Mouse (Mus musculus) midbrain, embryonic 12.5 days (tissue): Measurements from ENCODE around the gene Dcaf6. TPM values are rescaled to one million over a fixed set of nuclear protein-coding genes. Genes with fewer than 3 reads are reported as not detected.

Experiments used
- ATAC-seq: fragments of 200-750 bp; cut with Nextera tagmentation; 2 replicates; pipeline ENCODE4 v1.8.0; 2017; ENCODE audit warnings: low read depth, moderate TSS enrichment, moderate library complexity; ENCODE audit not compliant: low FRiP score
- H3K27ac ChIP-seq: fragments of 300-500 bp; sonication (generic); replicated peaks from 2 replicates; pipeline ENCODE4 v1.5.1; 2016; ENCODE audit warnings: mild to moderate bottlenecking
- H3K27me3 ChIP-seq: fragments of 300-500 bp; sonication (generic); 2 replicates; pipeline ENCODE4 v1.6.1; 2016; ENCODE audit warnings: mild to moderate bottlenecking
- H3K36me3 ChIP-seq: fragments of 300-500 bp; sonication (generic); 2 replicates; pipeline ENCODE4 v1.6.1; 2016
- H3K4me1 ChIP-seq: fragments of 300-500 bp; sonication (generic); 2 replicates; pipeline ENCODE4 v1.6.1; 2016
- H3K4me2 ChIP-seq: fragments of 300-500 bp; sonication (generic); replicated peaks from 2 replicates; pipeline ENCODE4 v1.6.1; 2016; ENCODE audit warnings: mild to moderate bottlenecking, moderate library complexity
- H3K4me3 ChIP-seq: fragments of 300-500 bp; sonication (generic); 2 replicates; pipeline ENCODE4 v1.5.1; 2016; ENCODE audit warnings: mild to moderate bottlenecking
- H3K9ac ChIP-seq: fragments of 300-500 bp; sonication (generic); replicated peaks from 2 replicates; pipeline ENCODE4 v1.6.1; 2016; ENCODE audit warnings: mild to moderate bottlenecking, moderate library complexity
- H3K9me3 ChIP-seq: fragments of 300-500 bp; sonication (generic); 2 replicates; pipeline ENCODE4 v1.6.1; 2016; ENCODE audit warnings: mild to moderate bottlenecking
- WGBS: fragments of 180-500 bp; shearing (Covaris S2); methylation state at CpG from one replicate; pipeline ENCODE4 v1.1.7; 2016; 5-methylcytosine and 5-hydroxymethylcytosine counted together
- polyA plus RNA-seq: library from polyadenylated mRNA; unstranded; fragments of >200 nt; fragmentation: Nextera tagmentation; extraction: Ambion mirVana; gene quantifications from 2 replicates; pipeline ENCODE4 v1.2.1, GENCODE M21; 2016

Gene Dcaf6
- polyA plus RNA-seq, 1 experiment from 2014 or later, result 10.6 TPM

DNA sequence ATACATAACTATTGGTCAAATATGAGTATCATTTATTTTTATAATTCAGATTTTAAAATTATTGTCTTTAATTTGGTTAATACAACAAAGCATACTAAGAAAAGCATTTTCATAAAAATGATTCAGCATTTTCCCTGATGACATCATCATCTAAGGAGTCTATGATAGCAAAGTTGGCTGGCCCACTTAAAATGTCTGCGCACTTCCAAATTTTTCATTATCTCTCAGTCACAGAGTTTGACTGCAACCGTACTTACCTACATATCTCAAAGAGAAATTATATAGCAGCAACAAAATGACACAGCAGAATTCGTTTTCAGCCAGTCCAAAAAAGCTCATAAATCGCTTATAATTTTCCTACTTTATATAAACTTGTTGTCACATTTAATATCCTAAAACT is 64.3 kb downstream of the Dcaf6 start:
- Histone ChIP-seq H3K4me2 (no peak overlapping the region), H3K27ac (no peak overlapping the region), H3K4me1 (no peaks in the 10 kb centered on the region), H3K27me3 (no peaks in the 10 kb centered on the region), H3K9ac (no peak overlapping the region), H3K36me3 (no peaks in the 10 kb centered on the region), H3K4me3 (no peak overlapping the region), H3K9me3 (no peaks in the 10 kb centered on the region)
- WGBS, result 95% methylated on average over 4 of the region's 4 CpGs
- no peak for ATAC-seq

- Histone ChIP-seq H3K4me3 (no peak overlapping the region), H3K4me1 (no peaks in the 10 kb centered on the region), H3K9me3 (no peaks in the 10 kb centered on the region), H3K36me3 (no peaks in the 10 kb centered on the region), H3K27me3 (no peaks in the 10 kb centered on the region), H3K9ac (no peak overlapping the region), H3K27ac (no peak overlapping the region), H3K4me2 (no peak overlapping the region)
- WGBS, result 71% methylated on average over 3 of the region's 3 CpGs
- no peak for ATAC-seq
Observed at GRCm38 (mm10) chr1:165394836-165395235, 65.4 kb downstream of the Dcaf6 start.

DNA sequence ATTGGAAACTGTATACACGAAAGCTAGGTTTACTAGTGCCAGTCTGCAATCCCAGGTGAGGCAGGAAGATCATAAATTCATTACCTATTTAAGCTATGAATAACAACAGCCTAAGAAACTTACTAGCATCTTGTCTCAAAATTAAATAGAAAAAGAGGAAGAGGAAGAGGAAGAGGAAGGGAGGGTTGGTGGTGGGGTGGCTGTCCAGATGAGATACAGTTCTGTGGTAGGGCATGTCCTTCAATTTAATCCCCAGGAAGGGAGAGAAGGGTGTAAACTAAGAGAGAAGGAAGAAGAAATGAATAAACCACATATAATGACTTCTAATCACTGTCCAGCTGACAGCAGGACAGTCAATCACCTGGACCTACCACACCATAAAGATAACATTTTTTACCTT is 67.2 kb downstream of the Dcaf6 start:
- no peak for ATAC-seq
- WGBS, result 78% methylated on average over 1 of the region's 1 CpGs
- H3K4me2 ChIP-seq, result no peak overlapping the region

GRCm38 (mm10) chr1:165388716-165389115 is 71.6 kb downstream of the Dcaf6 start:
- 79% methylated on average over 5 of the region's 5 CpGs for WGBS

More for the DNA sequence above, 67.2 kb downstream of the Dcaf6 start:
- Histone ChIP-seq H3K4me1 (no peaks in the 10 kb centered on the region), H3K9me3 (no peaks in the 10 kb centered on the region), H3K27ac (no peak overlapping the region), H3K36me3 (no peaks in the 10 kb centered on the region), H3K9ac (no peak overlapping the region), H3K27me3 (no peaks in the 10 kb centered on the region), H3K4me3 (no peak overlapping the region)

DNA sequence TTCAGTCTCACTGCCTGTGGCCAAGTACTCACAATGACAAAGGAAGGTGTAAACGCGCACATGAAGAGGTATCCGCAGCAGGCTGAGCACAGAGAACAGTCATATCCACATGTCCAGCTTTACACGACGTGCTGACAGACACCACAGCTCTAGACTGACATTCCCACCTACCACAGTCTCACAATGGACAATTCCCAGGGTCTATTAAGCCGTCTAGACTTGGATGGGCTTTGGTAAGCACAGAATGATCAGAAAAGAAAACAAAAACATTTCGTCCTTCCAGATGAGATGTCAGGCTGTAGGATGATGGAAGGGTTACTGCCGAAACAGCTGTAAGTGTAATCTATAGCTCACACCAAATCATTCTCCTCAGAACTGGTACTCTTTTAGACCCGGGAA is 73.8 kb downstream of the Dcaf6 start:
- Histone ChIP-seq H3K9ac (no peak overlapping the region), H3K27ac (no peak overlapping the region), H3K4me2 (no peak overlapping the region), H3K36me3 (no peaks in the 10 kb centered on the region), H3K4me3 (no peak overlapping the region), H3K4me1 (no peaks in the 10 kb centered on the region), H3K27me3 (no peaks in the 10 kb centered on the region), H3K9me3 (no peaks in the 10 kb centered on the region)
- WGBS, result 86% methylated on average over 9 of the region's 9 CpGs
- no peak for ATAC-seq

More at GRCm38 (mm10) chr1:165388716-165389115, 71.6 kb downstream of the Dcaf6 start:
- H3K4me1 ChIP-seq, result no peaks in the 10 kb centered on the region
- no peak overlapping the region for H3K4me2 ChIP-seq
- no peaks in the 10 kb centered on the region for H3K27me3 ChIP-seq
- H3K27ac ChIP-seq, result no peak overlapping the region
- no peak for ATAC-seq
- H3K9me3 ChIP-seq, result no peaks in the 10 kb centered on the region
- no peak overlapping the region for H3K9ac ChIP-seq
- no peak overlapping the region for H3K4me3 ChIP-seq
- no peaks in the 10 kb centered on the region for H3K36me3 ChIP-seq

GRCm38 (mm10) chr1:165385810-165386524 is 74.3 kb downstream of the Dcaf6 start:
- Histone ChIP-seq H3K9me3 (no peaks in the 10 kb centered on the region), H3K27me3 (no peaks in the 10 kb centered on the region), H3K9ac (no peak overlapping the region), H3K4me2 (no peak overlapping the region), H3K4me3 (no peak overlapping the region), H3K27ac (no peak overlapping the region), H3K4me1 (no peaks in the 10 kb centered on the region), H3K36me3 (no peaks in the 10 kb centered on the region)
- 92% methylated on average over 14 of the region's 14 CpGs for WGBS
- no peak for ATAC-seq

DNA sequence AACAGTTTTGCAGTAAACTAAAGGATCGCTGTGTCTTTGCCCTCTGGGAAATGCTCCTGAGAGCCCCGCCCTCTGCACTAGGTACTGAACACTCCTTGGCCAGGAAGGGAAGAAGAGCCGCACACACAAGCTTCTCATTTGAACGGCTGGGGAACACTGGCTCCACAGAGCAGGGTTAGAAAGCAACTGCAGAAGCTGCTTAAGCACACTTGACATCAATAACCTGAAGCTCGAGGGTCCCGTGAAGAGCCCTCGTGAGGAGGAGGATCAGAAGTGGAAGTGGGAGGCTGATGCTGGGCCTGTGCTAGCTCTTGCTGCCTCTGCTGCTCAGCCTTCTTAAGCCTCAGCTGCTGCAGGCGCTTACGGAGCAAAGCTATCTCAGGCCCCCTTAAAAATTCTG is 86.4 kb downstream of the Dcaf6 start:
- H3K9ac ChIP-seq, result no peak overlapping the region
- no peak overlapping the region for H3K27ac ChIP-seq
- 0 out of 2 replicates have a peak, but pooled peaks have one; percentile 30 for ATAC-seq
- H3K4me1 ChIP-seq, result no peaks in the 10 kb centered on the region
- no peak overlapping the region for H3K4me3 ChIP-seq
- WGBS, result 66% methylated on average over 9 of the region's 9 CpGs
- no peaks in the 10 kb centered on the region for H3K9me3 ChIP-seq
- no peak overlapping the region for H3K4me2 ChIP-seq
- no peaks in the 10 kb centered on the region for H3K36me3 ChIP-seq
- no peaks in the 10 kb centered on the region for H3K27me3 ChIP-seq

DNA sequence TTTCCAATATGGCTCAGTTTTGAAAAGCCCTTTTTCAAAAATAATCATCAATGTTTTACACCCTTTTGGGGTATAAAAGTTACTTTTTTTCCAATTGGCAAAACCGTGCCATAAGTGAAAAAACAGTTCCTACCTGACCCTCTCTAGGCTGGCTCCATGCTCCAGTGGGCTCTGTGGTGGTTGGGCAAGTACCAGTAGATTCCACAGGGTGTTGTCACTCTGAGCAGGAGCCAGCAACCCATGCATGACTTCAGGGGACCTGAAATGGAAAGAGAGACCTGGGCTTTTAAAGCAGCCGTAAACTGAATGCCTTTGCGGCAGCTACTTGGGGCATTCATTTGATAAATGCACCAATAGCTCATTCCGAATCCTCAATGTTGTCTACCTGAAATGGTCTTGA is 89.3 kb downstream of the Dcaf6 start:
- ATAC-seq, result no peak
- H3K9me3 ChIP-seq, result no peaks in the 10 kb centered on the region
- no peak overlapping the region for H3K4me2 ChIP-seq
- H3K9ac ChIP-seq, result no peak overlapping the region
- no peak overlapping the region for H3K27ac ChIP-seq
- no peaks in the 10 kb centered on the region for H3K4me1 ChIP-seq
- WGBS, result 92% methylated on average over 4 of the region's 4 CpGs
- no peaks in the 10 kb centered on the region for H3K27me3 ChIP-seq
- no peak overlapping the region for H3K4me3 ChIP-seq
- H3K36me3 ChIP-seq, result no peaks in the 10 kb centered on the region

DNA sequence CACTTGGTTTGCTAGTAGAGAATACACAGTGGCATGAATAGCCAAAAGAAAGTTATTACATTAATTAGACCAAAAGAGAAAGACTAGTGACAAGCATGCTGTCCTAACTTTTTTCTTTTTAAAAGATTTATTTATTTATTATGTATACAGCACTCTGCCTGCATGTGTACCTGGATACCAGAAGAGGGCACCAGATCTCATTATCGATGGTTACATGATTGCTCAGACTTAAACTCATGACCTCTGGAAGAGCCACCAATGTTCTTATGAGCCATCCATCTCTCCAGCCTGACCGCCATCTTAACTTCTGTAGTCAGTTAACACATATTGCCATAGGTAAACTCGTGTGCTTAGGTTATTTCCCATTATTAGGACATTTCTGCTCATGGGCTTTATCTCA is 95.2 kb downstream of the Dcaf6 start:
- no peaks in the 10 kb centered on the region for H3K36me3 ChIP-seq
- no peak overlapping the region for H3K4me3 ChIP-seq
- H3K27ac ChIP-seq, result no peak overlapping the region
- no peak for ATAC-seq
- no peak overlapping the region for H3K9ac ChIP-seq
- H3K4me2 ChIP-seq, result no peak overlapping the region
- H3K27me3 ChIP-seq, result no peaks in the 10 kb centered on the region
- no peaks in the 10 kb centered on the region for H3K4me1 ChIP-seq
- WGBS, result 89% methylated on average over 3 of the region's 3 CpGs
- H3K9me3 ChIP-seq, result no peaks in the 10 kb centered on the region

DNA sequence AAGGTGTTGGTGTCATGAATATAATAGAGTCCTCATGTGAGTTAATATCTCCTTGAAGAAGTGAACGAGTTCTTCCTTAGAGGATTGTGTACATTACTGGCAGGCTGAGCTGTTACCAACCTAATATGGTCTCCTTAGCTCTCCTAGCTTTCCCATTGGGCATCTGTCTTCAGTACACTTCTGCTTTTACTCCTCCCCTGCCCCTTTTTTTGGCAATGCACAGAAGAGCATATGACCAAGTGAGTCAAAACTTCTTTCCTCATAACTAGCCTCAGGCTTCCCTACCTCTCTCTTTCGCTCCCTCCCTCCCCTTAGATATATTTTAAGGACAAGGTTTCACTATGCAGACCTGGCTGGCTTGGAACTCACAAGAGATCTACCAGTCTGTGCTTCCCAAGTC is 97.0 kb downstream of the Dcaf6 start:
- Histone ChIP-seq H3K27me3 (no peaks in the 10 kb centered on the region), H3K9ac (no peak overlapping the region)
- WGBS, result 92% methylated on average over 2 of the region's 2 CpGs

GRCm38 (mm10) chr1:165356347-165356746 is 103.9 kb downstream of the Dcaf6 start:
- no peaks in the 10 kb centered on the region for H3K27me3 ChIP-seq
- no peaks in the 10 kb centered on the region for H3K4me1 ChIP-seq
- H3K36me3 ChIP-seq, result no peaks in the 10 kb centered on the region
- 76% methylated on average over 2 of the region's 2 CpGs for WGBS
- H3K4me2 ChIP-seq, result no peak overlapping the region
- no peak overlapping the region for H3K27ac ChIP-seq
- ATAC-seq, result no peak
- H3K9me3 ChIP-seq, result no peaks in the 10 kb centered on the region
- no peak overlapping the region for H3K4me3 ChIP-seq
- H3K9ac ChIP-seq, result no peak overlapping the region

More for the DNA sequence above, 97.0 kb downstream of the Dcaf6 start:
- no peaks in the 10 kb centered on the region for H3K4me1 ChIP-seq
- no peaks in the 10 kb centered on the region for H3K9me3 ChIP-seq
- no peak for ATAC-seq
- H3K27ac ChIP-seq, result no peak overlapping the region
- H3K4me3 ChIP-seq, result no peak overlapping the region
- no peak overlapping the region for H3K4me2 ChIP-seq
- H3K36me3 ChIP-seq, result no peaks in the 10 kb centered on the region

- Histone ChIP-seq H3K9ac (no peak overlapping the region), H3K27me3 (no peaks in the 10 kb centered on the region), H3K27ac (no peak overlapping the region), H3K36me3 (peaks cover 11% of the 10 kb centered on the region), H3K4me1 (no peaks in the 10 kb centered on the region), H3K4me2 (no peak overlapping the region), H3K4me3 (no peak overlapping the region), H3K9me3 (no peaks in the 10 kb centered on the region)
- ATAC-seq, result no peak
Observed at GRCm38 (mm10) chr1:165348627-165349026, 111.6 kb downstream of the Dcaf6 start.

DNA sequence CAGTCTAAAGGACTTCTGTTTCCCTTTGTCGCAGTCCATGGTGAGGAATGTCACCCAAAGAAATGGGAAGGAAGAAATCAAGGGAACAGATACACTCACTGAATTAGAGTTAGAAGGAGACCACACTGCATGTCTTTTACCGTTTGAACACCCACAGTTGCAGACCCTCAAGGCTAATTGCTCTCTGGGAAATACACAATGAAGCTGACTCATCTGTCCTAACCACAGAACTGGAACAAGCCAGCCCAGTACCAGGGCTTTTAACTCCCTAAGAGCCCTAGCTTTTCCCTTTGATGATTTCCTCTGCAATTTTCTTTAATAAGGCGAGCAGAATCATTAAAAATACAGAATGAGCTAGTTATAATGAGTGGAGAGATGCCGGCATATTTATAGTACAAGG is 115.8 kb downstream of the Dcaf6 start:
- Histone ChIP-seq H3K4me2 (no peak overlapping the region), H3K27ac (no peak overlapping the region), H3K9ac (no peak overlapping the region), H3K9me3 (no peaks in the 10 kb centered on the region), H3K27me3 (no peaks in the 10 kb centered on the region), H3K4me1 (no peaks in the 10 kb centered on the region), H3K36me3 (no peaks in the 10 kb centered on the region), H3K4me3 (no peak overlapping the region)
- 0 out of 2 replicates have a peak, but pooled peaks have one; percentile 34 for ATAC-seq
- WGBS, result 66% methylated on average over 4 of the region's 4 CpGs
